Mouse (Mus musculus): ENCODE measurements around the gene Smarcc1. TPM values are rescaled to one million over a fixed set of nuclear protein-coding genes. Genes with fewer than 3 reads are reported as not detected.
A peak's percentile ranks its signal among the peaks of the same experiment; 100 is the strongest.
"Not testable (repeated sequence)": the region's sequence is repeated elsewhere in the genome, so short reads cannot be mapped to it uniquely, and the experiment has no call there.

Gene Smarcc1
- polyA plus RNA-seq, 1 experiment from 2014 or later = 111 TPM

GRCm38 (mm10) chr9:110132201-110132605 lies 14.7 kb downstream of the Smarcc1 start:
- ATAC-seq (ENCODE audit: insufficient number of reproducible peaks, low FRiP score) = peak; percentile 76

GRCm38 (mm10) chr9:110132921-110133320 lies 15.4 kb downstream of the Smarcc1 start:
- WGBS = 48% methylated on average over 6 of the region's 6 CpGs
- peak overlapping the region; percentile 97; the same call in 1 of the 2 replicates for H3K9ac ChIP-seq

More at GRCm38 (mm10) chr9:110132201-110132605, 14.7 kb downstream of the Smarcc1 start:
- H3K9ac ChIP-seq = peak overlapping the region; percentile 97
- peaks cover 24% of the 10 kb centered on the region for H3K36me3 ChIP-seq
- WGBS = 0% methylated on average over 35 of the region's 38 CpGs
- peak overlapping the region; percentile 91 for H3K27ac ChIP-seq (ENCODE audit: poor library complexity, severe bottlenecking)
- H3K4me1 ChIP-seq (replicated peaks) = peaks cover 14% of the 10 kb centered on the region; the same call in 1 of the 2 replicates
- H3K4me3 ChIP-seq = peak overlapping the region; percentile 98
- H3K27me3 ChIP-seq (replicated peaks) = no peaks in the 10 kb centered on the region
- H3K4me2 ChIP-seq = peak overlapping the region; percentile 84
- H3K9me3 ChIP-seq (replicated peaks) = no peaks in the 10 kb centered on the region

GRCm38 (mm10) chr9:110134176-110134575 lies 16.7 kb downstream of the Smarcc1 start:
- no peak overlapping the region for H3K9ac ChIP-seq
- H3K27ac ChIP-seq (ENCODE audit: poor library complexity, severe bottlenecking) = no peak overlapping the region
- peaks cover 31% of the 10 kb centered on the region for H3K36me3 ChIP-seq
- WGBS = 80% methylated on average over 5 of the region's 5 CpGs
- H3K9me3 ChIP-seq (replicated peaks) = no peaks in the 10 kb centered on the region
- H3K4me1 ChIP-seq (replicated peaks) = peaks cover 14% of the 10 kb centered on the region; the same call in 1 of the 2 replicates
- no peak overlapping the region for H3K4me3 ChIP-seq
- no peak for ATAC-seq (ENCODE audit: insufficient number of reproducible peaks, low FRiP score)
- H3K4me2 ChIP-seq = no peak overlapping the region
- H3K27me3 ChIP-seq (replicated peaks) = no peaks in the 10 kb centered on the region

More at GRCm38 (mm10) chr9:110132921-110133320, 15.4 kb downstream of the Smarcc1 start:
- Histone ChIP-seq H3K27me3 (replicated peaks) (no peaks in the 10 kb centered on the region), H3K4me3 (peak overlapping the region; percentile 98), H3K36me3 (peaks cover 24% of the 10 kb centered on the region), H3K9me3 (replicated peaks) (no peaks in the 10 kb centered on the region), H3K27ac (ENCODE audit: poor library complexity, severe bottlenecking) (no peak overlapping the region), H3K4me2 (peak overlapping the region; percentile 84), H3K4me1 (replicated peaks) (peaks cover 14% of the 10 kb centered on the region; the same call in 1 of the 2 replicates)
- ATAC-seq (ENCODE audit: insufficient number of reproducible peaks, low FRiP score) = no peak

GRCm38 (mm10) chr9:110139119-110139518 lies 21.6 kb downstream of the Smarcc1 start:
- Histone ChIP-seq H3K4me1 (replicated peaks) (no peaks in the 10 kb centered on the region), H3K9ac (no peak overlapping the region), H3K9me3 (replicated peaks) (no peaks in the 10 kb centered on the region), H3K27ac (ENCODE audit: poor library complexity, severe bottlenecking) (no peak overlapping the region), H3K36me3 (peaks cover 65% of the 10 kb centered on the region), H3K4me2 (no peak overlapping the region), H3K27me3 (replicated peaks) (no peaks in the 10 kb centered on the region), H3K4me3 (no peak overlapping the region)
- WGBS = 51% methylated on average over 4 of the region's 4 CpGs
- ATAC-seq (ENCODE audit: insufficient number of reproducible peaks, low FRiP score) = no peak

GRCm38 (mm10) chr9:110142097-110142496 lies 24.6 kb downstream of the Smarcc1 start:
- H3K9me3 ChIP-seq (replicated peaks) = no peaks in the 10 kb centered on the region
- H3K4me3 ChIP-seq = no peak overlapping the region
- no peak overlapping the region for H3K27ac ChIP-seq (ENCODE audit: poor library complexity, severe bottlenecking)
- no peak for ATAC-seq (ENCODE audit: insufficient number of reproducible peaks, low FRiP score)
- 100% methylated on average over 1 of the region's 1 CpGs for WGBS
- H3K27me3 ChIP-seq (replicated peaks) = no peaks in the 10 kb centered on the region
- H3K4me1 ChIP-seq (replicated peaks) = no peaks in the 10 kb centered on the region
- no peak overlapping the region for H3K9ac ChIP-seq
- H3K4me2 ChIP-seq = no peak overlapping the region
- peaks cover 68% of the 10 kb centered on the region for H3K36me3 ChIP-seq

GRCm38 (mm10) chr9:110148598-110148997 lies 31.1 kb downstream of the Smarcc1 start:
- peak; percentile 42; the same call in 1 of the 2 replicates for ATAC-seq (ENCODE audit: insufficient number of reproducible peaks, low FRiP score)
- H3K36me3 ChIP-seq = peaks cover 77% of the 10 kb centered on the region
- no peak overlapping the region for H3K4me3 ChIP-seq
- no peak overlapping the region for H3K9ac ChIP-seq
- no peak overlapping the region for H3K4me2 ChIP-seq
- no peaks in the 10 kb centered on the region for H3K27me3 ChIP-seq (replicated peaks)
- H3K9me3 ChIP-seq (replicated peaks) = no peaks in the 10 kb centered on the region
- H3K27ac ChIP-seq (ENCODE audit: poor library complexity, severe bottlenecking) = no peak overlapping the region
- WGBS = 44% methylated on average over 2 of the region's 2 CpGs
- H3K4me1 ChIP-seq (replicated peaks) = no peaks in the 10 kb centered on the region

GRCm38 (mm10) chr9:110159036-110159435 lies 41.5 kb downstream of the Smarcc1 start:
- Histone ChIP-seq H3K27me3 (replicated peaks) (no peaks in the 10 kb centered on the region), H3K4me2 (no peak overlapping the region), H3K4me3 (no peak overlapping the region), H3K9ac (no peak overlapping the region), H3K4me1 (replicated peaks) (no peaks in the 10 kb centered on the region), H3K36me3 (peaks cover 60% of the 10 kb centered on the region), H3K9me3 (replicated peaks) (no peaks in the 10 kb centered on the region), H3K27ac (ENCODE audit: poor library complexity, severe bottlenecking) (no peak overlapping the region)
- WGBS = 87% methylated on average over 1 of the region's 1 CpGs
- no peak for ATAC-seq (ENCODE audit: insufficient number of reproducible peaks, low FRiP score)

- H3K9me3 ChIP-seq (replicated peaks); H3K4me1 ChIP-seq (replicated peaks); H3K27ac ChIP-seq (ENCODE audit: poor library complexity, severe bottlenecking); H3K9ac ChIP-seq; H3K4me3 ChIP-seq; H3K4me2 ChIP-seq; H3K27me3 ChIP-seq (replicated peaks); ATAC-seq (ENCODE audit: insufficient number of reproducible peaks, low FRiP score): not testable (repeated sequence)
- H3K36me3 ChIP-seq = peaks cover 57% of the 10 kb centered on the region
- 92% methylated on average over 2 of the region's 2 CpGs for WGBS
Measured at GRCm38 (mm10) chr9:110160486-110160885, 43.0 kb downstream of the Smarcc1 start.

- WGBS = 91% methylated on average over 5 of the region's 5 CpGs
- H3K4me3 ChIP-seq = no peak overlapping the region
- no peak overlapping the region for H3K4me2 ChIP-seq
- no peaks in the 10 kb centered on the region for H3K4me1 ChIP-seq (replicated peaks)
- no peak overlapping the region for H3K9ac ChIP-seq
- no peaks in the 10 kb centered on the region for H3K9me3 ChIP-seq (replicated peaks)
- H3K27me3 ChIP-seq (replicated peaks) = no peaks in the 10 kb centered on the region
- H3K27ac ChIP-seq (ENCODE audit: poor library complexity, severe bottlenecking) = no peak overlapping the region
- ATAC-seq (ENCODE audit: insufficient number of reproducible peaks, low FRiP score) = no peak
- H3K36me3 ChIP-seq = peaks cover 58% of the 10 kb centered on the region
Measured at GRCm38 (mm10) chr9:110162441-110162840, 44.9 kb downstream of the Smarcc1 start.

GRCm38 (mm10) chr9:110163071-110163470 lies 45.6 kb downstream of the Smarcc1 start:
- Histone ChIP-seq H3K27ac (ENCODE audit: poor library complexity, severe bottlenecking) (no peak overlapping the region), H3K36me3 (peaks cover 58% of the 10 kb centered on the region), H3K27me3 (replicated peaks) (no peaks in the 10 kb centered on the region), H3K9me3 (replicated peaks) (no peaks in the 10 kb centered on the region), H3K4me3 (no peak overlapping the region), H3K4me2 (no peak overlapping the region), H3K9ac (no peak overlapping the region), H3K4me1 (replicated peaks) (no peaks in the 10 kb centered on the region)
- ATAC-seq (ENCODE audit: insufficient number of reproducible peaks, low FRiP score) = no peak
- WGBS = 97% methylated on average over 2 of the region's 2 CpGs

GRCm38 (mm10) chr9:110170858-110171257 lies 53.4 kb downstream of the Smarcc1 start:
- Histone ChIP-seq H3K4me2 (no peak overlapping the region), H3K9ac (no peak overlapping the region), H3K4me3 (no peak overlapping the region), H3K27me3 (replicated peaks) (no peaks in the 10 kb centered on the region), H3K9me3 (replicated peaks) (no peaks in the 10 kb centered on the region), H3K27ac (ENCODE audit: poor library complexity, severe bottlenecking) (no peak overlapping the region), H3K36me3 (peaks cover 66% of the 10 kb centered on the region), H3K4me1 (replicated peaks) (no peaks in the 10 kb centered on the region)
- ATAC-seq (ENCODE audit: insufficient number of reproducible peaks, low FRiP score) = no peak
- WGBS = 83% methylated on average over 5 of the region's 5 CpGs

GRCm38 (mm10) chr9:110199870-110200269 lies 82.4 kb downstream of the Smarcc1 start:
- H3K27me3 ChIP-seq (replicated peaks) = no peaks in the 10 kb centered on the region
- H3K27ac ChIP-seq (ENCODE audit: poor library complexity, severe bottlenecking) = peak overlapping the region; percentile 23; the same call in 1 of the 2 replicates
- WGBS = 70% methylated on average over 2 of the region's 2 CpGs
- H3K4me2 ChIP-seq = no peak overlapping the region
- H3K36me3 ChIP-seq = peaks cover 68% of the 10 kb centered on the region
- H3K9ac ChIP-seq = no peak overlapping the region; the same call in 1 of the 2 replicates
- peaks cover 10% of the 10 kb centered on the region for H3K4me1 ChIP-seq (replicated peaks)
- no peak for ATAC-seq (ENCODE audit: insufficient number of reproducible peaks, low FRiP score)
- no peaks in the 10 kb centered on the region for H3K9me3 ChIP-seq (replicated peaks)
- no peak overlapping the region for H3K4me3 ChIP-seq

Data from heart, embryonic 12.5 days (tissue).